Mouse (Mus musculus): Measurements from ENCODE around the gene Rft1. TPM values are rescaled to one million over a fixed set of nuclear protein-coding genes. Genes with fewer than 3 reads are reported as not detected.

The Rft1 gene
- total RNA-seq, 2 experiments from 2014 or later, result 10.1 to 10.2 TPM

- intact Hi-C loops (cut with DNase I), result no loop called here
- no peak for DNase-seq
These were observed 25.9 kb upstream of the Rft1 start for GRCm38 (mm10) chr14:30628235-30628634.

- DNase-seq, result no peak
- intact Hi-C loops (cut with DNase I), result loop anchor here (2.0 kb wide), 1 partner anchor 21 kb away; no protein-coding TSS in a partner anchor
These were observed 24.3 kb upstream of the Rft1 start for GRCm38 (mm10) chr14:30629839-30630238.

- intact Hi-C loops (cut with DNase I), result loop anchor here (2.0 kb wide), 1 partner anchor 20 kb away; no protein-coding TSS in a partner anchor
These were observed 23.2 kb upstream of the Rft1 start for GRCm38 (mm10) chr14:30630811-30631576.

DNA sequence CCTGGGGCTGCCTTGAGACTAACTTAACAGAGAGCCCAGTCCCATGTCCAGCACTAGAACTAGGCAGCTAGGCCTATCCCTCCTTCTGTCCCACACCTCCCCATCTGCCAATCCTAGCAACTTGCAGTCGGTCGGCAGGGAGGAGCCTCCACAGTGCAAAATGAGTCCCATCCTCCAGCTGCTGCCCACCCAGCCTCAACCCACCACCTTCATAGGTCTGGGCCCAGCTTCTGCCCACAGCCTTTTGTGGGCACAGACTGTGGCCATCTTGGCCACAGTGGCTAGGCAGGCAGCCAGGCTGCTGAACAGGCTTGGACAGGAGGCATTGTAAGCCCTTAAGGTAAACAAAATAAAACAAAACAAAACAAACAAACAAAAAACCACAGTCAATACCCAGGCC is 22.3 kb upstream of the Rft1 start:
- intact Hi-C loops (cut with DNase I), result loop anchor here (2.0 kb wide), 1 partner anchor 19 kb away; no protein-coding TSS in a partner anchor
- DNase-seq, result no peak

More at GRCm38 (mm10) chr14:30630811-30631576, 23.2 kb upstream of the Rft1 start:
- peak; percentile 56 to 69 for DNase-seq

DNA sequence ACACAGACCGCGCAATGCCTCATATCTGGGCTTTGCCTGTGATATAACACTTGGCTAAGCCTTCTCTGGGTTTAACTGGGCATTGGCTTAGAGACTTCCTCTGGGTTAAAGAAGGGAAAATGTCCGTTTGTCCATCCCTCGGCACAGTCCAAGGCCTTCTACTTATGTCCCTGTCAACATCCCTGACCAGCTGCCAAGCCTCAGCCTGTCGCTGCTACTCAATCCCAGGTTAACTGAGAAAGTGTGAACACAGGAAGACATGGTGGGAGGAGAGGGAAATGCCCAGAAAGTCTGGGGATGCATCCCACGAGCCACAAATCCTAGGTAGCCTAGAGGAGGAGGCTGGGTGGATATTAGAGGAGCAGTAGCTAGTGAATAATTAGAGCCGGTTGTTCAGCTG is 20.5 kb upstream of the Rft1 start:
- intact Hi-C loops (cut with DNase I), result no loop called here
- no peak for DNase-seq

DNA sequence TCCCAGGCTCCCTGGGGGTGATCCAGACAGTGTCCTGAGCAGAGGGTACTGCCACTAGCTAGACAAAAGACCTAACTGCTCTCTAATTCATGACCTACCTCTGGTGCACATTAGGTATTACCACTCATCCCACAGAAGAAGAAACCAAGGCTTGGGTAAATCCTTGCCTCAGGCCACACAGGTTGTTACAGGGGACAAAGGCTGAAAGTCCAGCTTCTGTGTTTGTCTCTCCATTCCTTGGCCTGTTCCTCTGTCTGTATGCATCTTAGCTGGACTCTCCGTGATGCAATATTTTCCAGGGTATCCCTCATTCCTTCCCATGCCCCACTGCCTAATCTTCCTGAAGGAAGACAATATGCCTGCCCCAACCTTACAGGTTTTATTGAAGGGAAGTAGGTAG is 19.7 kb upstream of the Rft1 start:
- DNase-seq, result no peak

DNA sequence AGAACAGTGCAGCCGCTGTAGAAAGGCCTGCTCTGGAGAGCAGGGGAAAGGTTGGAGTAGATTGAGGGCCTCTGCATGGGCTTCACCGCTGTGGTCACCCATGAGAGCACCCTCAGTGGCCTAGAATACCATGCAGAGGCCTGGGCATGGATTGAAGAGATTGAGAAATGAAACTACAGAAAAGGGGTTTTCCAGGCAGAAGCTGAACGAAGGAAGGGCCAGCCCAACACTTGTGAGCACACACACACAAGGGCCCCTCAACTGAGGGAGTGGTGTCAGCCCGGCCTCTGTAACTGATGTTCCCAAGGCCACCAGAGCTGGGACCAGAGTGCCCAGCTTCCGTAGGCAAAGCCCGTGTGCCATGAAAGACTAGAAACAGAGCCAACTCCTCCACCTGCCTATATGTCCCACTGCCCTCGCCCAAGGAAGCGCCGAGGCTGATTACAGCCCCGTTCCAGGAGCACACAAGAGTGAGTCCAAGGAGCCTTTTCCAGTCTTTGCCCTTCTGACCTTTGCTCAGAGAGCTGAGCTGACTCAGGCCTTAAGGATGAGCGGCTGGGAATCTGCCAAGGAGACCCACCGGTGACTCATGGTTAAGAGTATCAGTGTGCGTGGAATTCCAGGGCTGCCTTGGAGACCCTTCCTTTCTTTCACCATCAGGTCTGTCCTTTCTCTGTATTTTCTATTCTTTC is 18.8 kb upstream of the Rft1 start:
- intact Hi-C loops (cut with DNase I), result no loop called here

More for the DNA sequence above, 19.7 kb upstream of the Rft1 start:
- intact Hi-C loops (cut with DNase I), result no loop called here

GRCm38 (mm10) chr14:30636499-30636898 is 17.7 kb upstream of the Rft1 start:
- no peak for DNase-seq
- intact Hi-C loops (cut with DNase I), result no loop called here

More for the DNA sequence above, 18.8 kb upstream of the Rft1 start:
- DNase-seq, result no peak

GRCm38 (mm10) chr14:30637087-30637486 is 17.1 kb upstream of the Rft1 start:
- intact Hi-C loops (cut with DNase I), result no loop called here
- DNase-seq, result no peak

- peak; percentile 67 to 72 for DNase-seq
- intact Hi-C loops (cut with DNase I), result no loop called here
These were observed 16.2 kb upstream of the Rft1 start for GRCm38 (mm10) chr14:30638009-30638408.

- intact Hi-C loops (cut with DNase I), result no loop called here
- no peak for DNase-seq
These were observed 15.5 kb upstream of the Rft1 start for GRCm38 (mm10) chr14:30638686-30639085.

- intact Hi-C loops (cut with DNase I), result no loop called here
- no peak for DNase-seq
These were observed 12.4 kb upstream of the Rft1 start for GRCm38 (mm10) chr14:30641748-30642147.

DNA sequence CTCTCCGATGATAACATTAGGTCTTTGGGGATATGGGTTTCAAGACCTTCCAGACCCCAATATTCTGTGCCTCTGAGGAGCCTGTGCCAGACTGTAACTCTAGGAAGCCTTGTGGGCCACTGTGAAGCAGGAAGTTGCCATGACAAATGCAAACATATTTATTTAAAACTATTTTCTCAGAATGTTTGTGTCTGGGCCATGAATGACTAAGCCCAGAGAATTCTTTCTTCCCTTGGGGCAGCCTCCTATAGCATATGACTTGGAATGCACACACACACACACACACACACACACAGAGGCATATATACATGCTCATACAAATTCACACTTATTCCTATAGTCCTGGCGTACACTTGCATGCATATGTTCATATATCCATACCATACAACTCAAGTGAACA is 10.1 kb upstream of the Rft1 start:
- DNase-seq, result no peak
- intact Hi-C loops (cut with DNase I), result no loop called here

DNA sequence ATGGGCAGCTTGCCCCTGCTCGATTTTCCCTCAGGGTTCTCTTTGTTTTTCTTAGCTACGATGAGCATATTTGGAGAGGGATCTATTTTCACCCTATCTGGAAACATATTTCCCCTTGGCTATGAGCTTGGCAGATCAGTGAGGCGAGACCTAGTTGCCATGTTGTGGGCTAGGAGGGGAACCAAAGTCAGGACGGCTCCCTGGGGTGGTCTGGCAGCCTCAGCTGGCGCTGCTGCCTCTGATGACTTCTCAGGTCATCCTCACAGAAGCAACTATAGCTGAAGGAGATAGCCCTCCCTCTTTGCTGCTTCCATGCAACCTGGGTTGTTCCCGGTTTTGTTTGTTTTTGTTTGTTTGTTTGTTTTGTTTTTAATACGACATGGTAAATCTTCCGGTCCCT is 9.1 kb upstream of the Rft1 start:
- no peak for DNase-seq
- intact Hi-C loops (cut with DNase I), result no loop called here

DNA sequence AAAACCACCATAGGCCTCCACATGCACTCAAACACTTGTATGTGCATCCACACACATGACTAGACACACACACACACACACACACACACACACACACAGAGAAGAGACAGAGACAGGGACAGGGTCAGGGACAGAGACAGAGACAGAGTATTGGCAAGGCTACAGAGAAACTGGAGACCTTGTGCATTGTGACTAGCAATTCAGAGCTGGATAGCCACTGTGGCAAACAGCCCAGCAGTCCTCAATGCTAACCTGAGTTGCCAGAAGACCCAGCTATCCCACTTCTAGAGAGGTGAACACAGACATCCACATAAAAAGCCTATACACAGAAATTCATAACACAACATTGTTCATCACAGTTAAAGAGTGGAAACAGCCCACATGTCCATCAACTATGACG is 7.7 kb upstream of the Rft1 start:
- no peak for DNase-seq
- intact Hi-C loops (cut with DNase I), result no loop called here

DNA sequence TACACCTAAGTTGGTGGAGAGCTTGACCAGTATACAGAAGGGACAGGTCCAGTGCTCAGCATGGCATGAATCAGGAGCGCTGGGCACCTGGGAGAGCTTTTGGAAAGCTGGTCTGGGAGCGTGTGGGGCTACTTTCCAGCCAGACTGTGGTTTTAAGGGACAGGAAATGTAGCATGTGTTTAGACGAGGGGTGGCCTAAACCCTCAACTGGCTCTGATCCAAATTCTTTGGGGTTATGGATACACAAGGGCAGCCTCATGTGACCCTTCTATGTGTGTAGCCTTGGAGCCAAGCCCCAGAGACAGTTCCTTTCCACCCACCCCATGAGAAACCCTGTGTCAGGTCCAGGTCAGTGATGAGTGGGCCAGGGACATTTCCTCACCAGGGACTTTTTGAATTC is 5.7 kb upstream of the Rft1 start:
- no peak for DNase-seq
- intact Hi-C loops (cut with DNase I), result no loop called here

- DNase-seq, result no peak
- intact Hi-C loops (cut with DNase I), result loop anchor here (2.0 kb wide), 1 partner anchor 19 kb away; no protein-coding TSS in a partner anchor
These were observed 4.4 kb upstream of the Rft1 start for GRCm38 (mm10) chr14:30649745-30650144.

DNA sequence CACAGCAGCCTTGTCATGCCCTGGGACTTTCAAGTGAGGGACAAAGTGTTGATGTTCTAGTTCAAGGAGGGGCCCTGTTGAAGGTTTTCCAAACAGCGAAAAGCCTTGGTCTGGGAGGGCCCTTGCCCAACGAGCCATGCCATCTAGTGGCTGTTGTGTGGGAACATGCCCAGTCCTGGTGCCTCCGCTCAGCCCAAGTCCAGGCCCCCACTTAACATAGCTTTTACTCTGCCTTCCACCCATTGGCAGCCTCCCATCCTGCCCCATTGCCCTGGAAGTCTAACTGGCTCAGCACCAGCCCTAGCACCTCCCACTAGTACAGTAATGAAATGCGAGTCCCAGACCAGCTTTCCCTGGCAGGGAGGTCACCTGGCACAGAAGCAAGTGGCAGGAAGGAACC is 3.2 kb upstream of the Rft1 start:
- DNase-seq, result peak; percentile 91
- intact Hi-C loops (cut with DNase I), result loop anchor here (1.0 to 2.0 kb wide), 2 partner anchors 20 to 58 kb away; no protein-coding TSS in a partner anchor

- intact Hi-C loops (cut with DNase I), result no loop called here
- DNase-seq, result no peak
These were observed 600 bp downstream of the Rft1 start for GRCm38 (mm10) chr14:30654691-30655228.

DNA sequence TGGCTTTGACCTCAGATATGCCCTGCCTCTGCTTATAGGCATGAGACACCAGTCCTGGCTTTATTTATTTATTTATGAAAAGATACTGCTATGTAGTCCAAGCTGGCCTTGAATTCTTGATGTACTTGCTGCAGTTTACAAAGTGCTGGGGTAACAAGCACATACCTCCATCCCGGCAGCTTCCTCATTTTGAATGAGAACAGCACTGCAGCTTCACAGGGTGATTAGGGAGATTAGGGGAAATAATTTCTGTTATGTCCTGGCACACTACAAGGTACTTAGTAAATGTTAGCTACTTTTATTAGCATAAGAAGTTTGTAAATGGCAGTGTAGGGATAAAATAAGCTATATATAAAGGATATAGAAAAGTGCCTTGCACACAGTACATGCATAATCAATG is 1.4 kb downstream of the Rft1 start:
- intact Hi-C loops (cut with DNase I), result no loop called here
- no peak for DNase-seq

DNA sequence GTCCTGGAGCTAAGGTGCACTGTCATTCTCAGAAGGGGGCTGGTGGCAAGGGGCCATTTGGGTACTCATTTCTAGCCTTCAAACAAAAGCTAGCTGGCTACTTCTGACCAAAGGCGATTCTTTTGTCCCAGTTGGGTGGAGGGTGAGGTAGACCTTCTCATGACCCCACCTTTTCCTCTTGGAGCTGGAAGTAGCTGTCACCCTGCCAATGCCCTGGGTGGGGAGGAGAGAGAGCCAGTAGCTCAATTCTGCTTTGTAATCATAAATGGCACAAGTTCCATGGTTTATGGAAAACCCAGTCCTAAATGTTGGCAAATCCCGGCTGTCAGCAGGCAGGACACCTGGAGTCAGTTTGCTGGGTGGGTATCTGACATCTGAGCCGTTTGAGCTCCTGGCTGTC is 11.9 kb downstream of the Rft1 start:
- DNase-seq, result peak; percentile 32 to 35
- intact Hi-C loops (cut with DNase I), result no loop called here

- no peak for DNase-seq
- intact Hi-C loops (cut with DNase I), result no loop called here
These were observed 12.4 kb downstream of the Rft1 start for GRCm38 (mm10) chr14:30666604-30667003.
